Mouse (Mus musculus): Measurements from ENCODE around the gene Mdm1. TPM values are rescaled to one million over a fixed set of nuclear protein-coding genes. Genes with fewer than 3 reads are reported as not detected.

The Mdm1 gene
- polyA plus RNA-seq (2012), result 15.3 and 20.6 TPM in 2 replicates

DNA sequence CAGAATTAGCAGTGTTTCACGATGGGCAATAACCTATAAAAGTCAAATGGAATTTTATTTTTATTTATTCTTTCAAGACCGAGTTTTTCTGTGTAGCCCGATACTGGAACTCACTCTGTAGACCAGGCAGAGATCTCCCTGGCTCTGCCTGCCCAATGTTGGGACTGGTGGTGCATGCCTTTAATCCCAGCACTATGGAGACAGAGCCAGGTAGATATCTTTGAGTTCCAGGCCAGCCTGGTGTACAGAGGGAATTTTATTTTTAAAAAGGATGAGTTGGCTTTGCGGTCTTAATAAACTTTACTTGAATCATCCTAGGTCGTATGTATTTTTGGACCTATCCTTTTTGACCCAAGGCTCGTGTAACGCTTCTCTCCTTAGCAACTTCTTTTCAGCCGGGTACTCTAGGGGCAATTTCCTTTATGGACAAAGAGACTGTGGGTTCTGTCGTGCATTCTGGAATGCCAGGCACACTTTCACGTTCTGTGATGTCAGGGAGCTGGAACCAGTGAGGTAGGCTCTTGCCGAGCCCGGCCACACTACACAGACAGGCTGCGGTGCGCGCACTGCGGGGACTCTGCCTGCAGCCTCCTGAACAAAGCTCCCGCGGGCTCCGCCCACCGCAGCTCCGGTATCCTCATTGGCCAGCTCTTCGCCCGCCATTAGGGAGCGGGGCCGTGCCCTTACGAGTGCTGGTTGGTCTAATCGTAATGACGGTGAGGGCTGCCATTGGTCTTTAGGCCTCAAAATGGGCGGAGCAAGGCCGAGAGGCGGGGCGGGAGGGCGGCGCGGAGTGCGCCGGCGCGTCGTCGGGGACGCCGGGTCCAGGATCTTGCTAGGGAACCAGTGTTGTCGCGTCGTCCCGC is at the start of gene Mdm1:
TSS of gene Mdm1 (plus strand) at position 794 of the 866 bp plus-strand sequence.
- TF ChIP-seq GATA1 (IDR thresholded peaks at IDR 0.05; ENCODE audit: low read length), result no peak

GRCm38 (mm10) chr10:118092745-118093144 is 48.9 kb upstream of the Mdm1 start:
- TF ChIP-seq GATA1 (IDR thresholded peaks at IDR 0.05; ENCODE audit: low read length), result no peak

- no peak for TF ChIP-seq GATA1 (IDR thresholded peaks at IDR 0.05; ENCODE audit: low read length)
These were observed 47.9 kb upstream of the Mdm1 start for GRCm38 (mm10) chr10:118093728-118094127.

GRCm38 (mm10) chr10:118094853-118095252 is 46.8 kb upstream of the Mdm1 start:
- TF ChIP-seq GATA1 (IDR thresholded peaks at IDR 0.05; ENCODE audit: low read length), result no peak

DNA sequence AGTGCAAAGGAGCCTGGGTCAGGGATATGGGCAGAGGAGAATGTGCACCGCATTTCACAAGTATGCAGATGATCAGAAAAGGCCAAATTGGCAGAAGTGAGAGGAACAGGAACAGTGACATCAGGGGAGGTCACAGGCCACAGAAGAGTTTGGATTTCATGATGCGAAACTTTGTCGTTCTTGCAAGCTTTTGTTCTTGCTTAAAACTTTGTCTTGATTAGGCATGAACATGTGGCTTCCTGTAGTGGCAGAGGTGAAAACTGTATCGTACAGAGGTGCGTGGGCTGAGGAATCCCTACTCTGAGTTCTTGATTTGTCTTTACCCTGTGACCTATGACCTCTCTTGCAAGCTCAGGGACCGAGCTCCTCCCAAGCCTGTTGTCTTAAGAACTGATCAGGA is 45.4 kb upstream of the Mdm1 start:
- no peak for TF ChIP-seq GATA1 (IDR thresholded peaks at IDR 0.05; ENCODE audit: low read length)

- no peak for TF ChIP-seq GATA1 (IDR thresholded peaks at IDR 0.05; ENCODE audit: low read length)
These were observed 43.7 kb upstream of the Mdm1 start for GRCm38 (mm10) chr10:118097898-118098297.

- no peak for TF ChIP-seq GATA1 (IDR thresholded peaks at IDR 0.05; ENCODE audit: low read length)
These were observed 41.0 kb upstream of the Mdm1 start for GRCm38 (mm10) chr10:118100570-118100969.

- TF ChIP-seq GATA1 (IDR thresholded peaks at IDR 0.05; ENCODE audit: low read length), result no peak
These were observed 40.6 kb upstream of the Mdm1 start for GRCm38 (mm10) chr10:118101056-118101455.

DNA sequence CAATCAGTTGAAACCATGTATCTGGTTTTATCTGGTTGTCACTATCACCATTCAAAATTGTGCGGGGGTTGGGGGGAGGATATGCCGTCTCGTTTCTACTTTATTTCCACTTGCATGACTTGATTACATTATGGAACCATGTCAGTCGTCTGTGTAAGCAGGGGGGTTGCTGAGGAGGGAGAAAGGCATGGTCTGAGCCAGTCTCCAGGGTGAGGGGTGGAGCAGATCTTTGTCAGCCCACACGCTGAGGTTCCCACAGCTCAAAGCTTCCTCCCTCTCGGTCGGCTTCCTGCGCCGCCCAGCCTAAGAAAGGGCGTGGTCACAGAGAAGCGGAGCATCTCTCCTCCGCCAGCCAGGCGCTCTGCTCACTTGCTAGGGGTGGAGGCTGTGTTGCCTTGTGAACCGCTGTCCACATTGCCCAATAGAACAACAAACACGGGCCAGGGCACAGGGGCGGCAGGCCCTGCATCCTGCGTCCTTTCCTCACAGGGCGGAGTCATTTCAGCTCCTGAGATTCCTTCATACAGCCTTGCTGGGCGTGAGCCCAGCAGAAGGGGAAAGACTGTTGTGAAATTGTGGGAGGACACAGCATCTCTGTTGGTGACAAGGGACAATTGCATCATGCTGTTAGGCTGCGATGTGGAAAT is 38.5 kb upstream of the Mdm1 start:
- TF ChIP-seq GATA1 (IDR thresholded peaks at IDR 0.05; ENCODE audit: low read length), result no peak

DNA sequence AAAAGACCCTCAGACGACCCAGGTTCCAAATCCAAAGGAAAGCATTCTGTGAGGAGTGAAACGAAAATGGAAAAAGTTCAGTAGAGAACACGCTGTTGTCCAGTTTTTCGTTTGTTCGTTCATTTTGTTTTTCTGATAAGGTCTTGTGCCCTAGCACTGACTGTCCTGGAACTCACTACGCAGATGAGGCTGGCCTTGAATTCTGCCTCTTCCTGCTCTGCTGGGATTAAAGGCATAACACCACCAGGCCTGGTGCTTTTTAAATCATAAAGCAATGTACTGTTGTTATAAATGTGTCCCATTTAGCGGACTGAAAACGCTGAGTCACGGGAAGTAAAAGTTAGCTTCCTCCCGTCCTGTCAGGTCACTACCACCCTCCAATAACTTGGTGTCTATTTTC is 37.7 kb upstream of the Mdm1 start:
- no peak for TF ChIP-seq GATA1 (IDR thresholded peaks at IDR 0.05; ENCODE audit: low read length)

- TF ChIP-seq GATA1 (IDR thresholded peaks at IDR 0.05; ENCODE audit: low read length), result no peak
These were observed 34.6 kb upstream of the Mdm1 start for GRCm38 (mm10) chr10:118107031-118107430.

GRCm38 (mm10) chr10:118110006-118110920 is 31.3 kb upstream of the Mdm1 start:
- TF ChIP-seq GATA1 (IDR thresholded peaks at IDR 0.05; ENCODE audit: low read length), result no peak

DNA sequence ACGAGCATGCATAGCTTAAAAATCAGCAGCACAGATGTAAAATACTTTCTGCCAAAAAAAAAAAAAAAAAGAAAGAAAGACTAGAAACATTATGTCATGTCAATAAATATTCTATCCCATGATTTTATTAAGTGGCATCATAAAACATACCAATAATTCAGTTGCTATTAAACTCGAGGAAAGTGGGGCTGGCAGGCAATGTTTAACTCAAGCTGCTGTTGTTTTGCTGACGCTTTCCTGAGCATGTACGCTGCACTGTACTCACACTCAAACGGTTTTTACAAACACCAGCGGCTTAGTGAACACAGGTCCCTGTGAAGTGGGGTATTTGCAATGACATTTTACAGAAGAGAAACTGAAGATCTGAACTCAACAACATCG is 30.7 kb upstream of the Mdm1 start:
- TF ChIP-seq GATA1 (IDR thresholded peaks at IDR 0.05; ENCODE audit: low read length), result no peak

GRCm38 (mm10) chr10:118111621-118112020 is 30.0 kb upstream of the Mdm1 start:
- TF ChIP-seq GATA1 (IDR thresholded peaks at IDR 0.05; ENCODE audit: low read length), result no peak

GRCm38 (mm10) chr10:118112294-118112893 is 29.2 kb upstream of the Mdm1 start:
- no peak for TF ChIP-seq GATA1 (IDR thresholded peaks at IDR 0.05; ENCODE audit: low read length)
